ENCODE assay signal across 14 mouse cellular contexts in genomic region chr8:113581704-113582103, GRCm38 (mm10). TPM values are rescaled to one million over a fixed set of nuclear protein-coding genes. Genes with fewer than 3 reads are reported as not detected.
DNase-seq lines count a peak whose midpoint lies in the region; ATAC-seq and TF ChIP-seq lines count a peak whose summit lies in the region.
"Had no signal": no experiment of that assay in that cellular context is flagged by ENCODE, and none has a peak within 500 bp of the region (broad histone marks: within the 10 kb centered on the region; RNA-seq: fewer than 3 reads in every experiment).

No protein-coding gene starts in this region.

- no peak for DNase-seq in heart, embryonic 10.5 days (ENCODE audit: low spot score)
- DNase-seq in lung, embryonic 14.5 days = no peak
- no peak for DNase-seq in lung, postnatal 25 days (ENCODE audit: low spot score)
- DNase-seq in brain, embryonic 14.5 days (ENCODE audit: low read depth) = peak; percentile 6
- no peak for DNase-seq in spleen, postnatal 14 days (ENCODE audit: low spot score in 2 of 2)
- no peak for DNase-seq in liver, postnatal 0 days
- DNase-seq: adrenal gland, postnatal 10 days; heart, postnatal 36 days; right cerebral cortex, postnatal 25 days; thymus, postnatal 36 days had no signal

- no peaks in the 10 kb centered on the region for H3K36me3 ChIP-seq in heart, embryonic 11.5 days (ENCODE audit: control insufficient read depth, insufficient read depth, low read length)
- no peaks in the 10 kb centered on the region for H3K36me3 ChIP-seq in heart, embryonic 10.5 days
- no peaks in the 10 kb centered on the region for H3K36me3 ChIP-seq in lung, embryonic 14.5 days (ENCODE audit: insufficient read depth)
- no peaks in the 10 kb centered on the region for H3K36me3 ChIP-seq in embryonic facial prominence, embryonic 12.5 days
- no peaks in the 10 kb centered on the region for H3K36me3 ChIP-seq in liver, postnatal 0 days (replicated peaks; ENCODE audit: insufficient read depth, low read length)
- H3K36me3 ChIP-seq: liver, embryonic 15.5 days had no signal

- WGBS in heart, embryonic 11.5 days (ENCODE audit: insufficient replicate concordance) = 28% methylated on average over 12 of the region's 12 CpGs
- 27% methylated on average over 12 of the region's 12 CpGs for WGBS in heart, embryonic 10.5 days
- WGBS in lung, embryonic 14.5 days = 13% methylated on average over 12 of the region's 12 CpGs
- WGBS in embryonic facial prominence, embryonic 12.5 days = 12% methylated on average over 12 of the region's 12 CpGs
- 46% methylated on average over 12 of the region's 12 CpGs for WGBS in liver, postnatal 0 days (ENCODE audit: insufficient replicate concordance)

- H3K9me3 ChIP-seq in heart, embryonic 11.5 days (replicated peaks; ENCODE audit: control insufficient read depth, low read length) = no peaks in the 10 kb centered on the region
- H3K9me3 ChIP-seq in heart, embryonic 10.5 days = no peaks in the 10 kb centered on the region
- no peaks in the 10 kb centered on the region for H3K9me3 ChIP-seq in lung, embryonic 14.5 days (ENCODE audit: low read depth, low read length)
- H3K9me3 ChIP-seq in embryonic facial prominence, embryonic 12.5 days = no peaks in the 10 kb centered on the region
- H3K9me3 ChIP-seq in liver, postnatal 0 days (ENCODE audit: low read length) = no peaks in the 10 kb centered on the region
- H3K9me3 ChIP-seq: liver, embryonic 15.5 days had no signal

- H3K4me2 ChIP-seq in heart, embryonic 11.5 days = peak overlapping the region; percentile 14; the same call in 1 of the 2 replicates
- no peak overlapping the region for H3K4me2 ChIP-seq in lung, embryonic 14.5 days
- H3K4me2 ChIP-seq in embryonic facial prominence, embryonic 12.5 days (replicated peaks) = 0 out of 2 replicates have a peak overlapping the region, but pooled peaks have one; percentile 7
- no peak overlapping the region for H3K4me2 ChIP-seq in liver, postnatal 0 days (ENCODE audit: low read depth, low read length)
- H3K4me2 ChIP-seq: liver, embryonic 15.5 days had no signal

- H3K27me3 ChIP-seq in heart, embryonic 11.5 days (ENCODE audit: control insufficient read depth, insufficient read depth, low read length) = no peaks in the 10 kb centered on the region
- no peaks in the 10 kb centered on the region for H3K27me3 ChIP-seq in heart, embryonic 10.5 days (ENCODE audit: insufficient read depth, poor library complexity, severe bottlenecking)
- no peaks in the 10 kb centered on the region for H3K27me3 ChIP-seq in lung, embryonic 14.5 days (ENCODE audit: insufficient read depth, low read length)
- H3K27me3 ChIP-seq in embryonic facial prominence, embryonic 12.5 days = no peaks in the 10 kb centered on the region
- H3K27me3 ChIP-seq in liver, postnatal 0 days (ENCODE audit: insufficient read depth, low read length) = no peaks in the 10 kb centered on the region
- H3K27me3 ChIP-seq: liver, embryonic 15.5 days had no signal

- H3K9ac ChIP-seq in heart, embryonic 11.5 days (ENCODE audit: low read depth, low read length) = no peak overlapping the region
- no peak overlapping the region for H3K9ac ChIP-seq in lung, embryonic 14.5 days
- H3K9ac ChIP-seq in embryonic facial prominence, embryonic 12.5 days = no peak overlapping the region
- no peak overlapping the region for H3K9ac ChIP-seq in liver, postnatal 0 days (replicated peaks)
- H3K9ac ChIP-seq: liver, embryonic 15.5 days had no signal

- TF ChIP-seq POLR2A in brain, embryonic 14.5 days (IDR thresholded peaks at IDR 0.05; ENCODE audit: borderline replicate concordance, extremely low read depth, insufficient read depth, insufficient read length, poor library complexity, severe bottlenecking) = no peak

- TF ChIP-seq EP300 in liver, postnatal 0 days (IDR thresholded peaks at IDR 0.05; ENCODE audit: low read depth) = no peak

- no peak for ATAC-seq in heart, embryonic 11.5 days (replicated peaks; ENCODE audit: insufficient number of reproducible peaks, low FRiP score, low TSS enrichment)
- ATAC-seq in lung, embryonic 14.5 days (ENCODE audit: insufficient read depth) = peak; percentile 42; the same call in 1 of the 2 replicates
- ATAC-seq in embryonic facial prominence, embryonic 12.5 days (ENCODE audit: insufficient number of reproducible peaks, insufficient read depth, low FRiP score, low TSS enrichment) = no peak
- no peak for ATAC-seq in liver, postnatal 0 days

- peaks cover 7% of the 10 kb centered on the region; the same call in 1 of the 2 replicates for H3K4me1 ChIP-seq in heart, embryonic 11.5 days (ENCODE audit: control insufficient read depth, insufficient read depth, low read length)
- H3K4me1 ChIP-seq in heart, embryonic 10.5 days = peaks cover 12% of the 10 kb centered on the region
- H3K4me1 ChIP-seq in lung, embryonic 14.5 days (ENCODE audit: insufficient read depth) = no peaks in the 10 kb centered on the region
- H3K4me1 ChIP-seq in embryonic facial prominence, embryonic 12.5 days = peaks cover 12% of the 10 kb centered on the region
- no peaks in the 10 kb centered on the region for H3K4me1 ChIP-seq in liver, postnatal 0 days (ENCODE audit: insufficient read depth)
- H3K4me1 ChIP-seq: liver, embryonic 15.5 days had no signal

- H3K4me3 ChIP-seq in heart, embryonic 11.5 days (ENCODE audit: low read depth, low read length) = no peak overlapping the region
- no peak overlapping the region for H3K4me3 ChIP-seq in heart, embryonic 10.5 days
- no peak overlapping the region for H3K4me3 ChIP-seq in lung, embryonic 14.5 days (ENCODE audit: low read depth, low read length)
- H3K4me3 ChIP-seq in embryonic facial prominence, embryonic 12.5 days = no peak overlapping the region
- no peak overlapping the region for H3K4me3 ChIP-seq in liver, postnatal 0 days (ENCODE audit: low read depth, low read length)
- H3K4me3 ChIP-seq: liver, embryonic 15.5 days had no signal

- no peak for TF ChIP-seq CTCF in lung, embryonic 14.5 days (IDR thresholded peaks at IDR 0.05; ENCODE audit: low read depth)
- no peak for TF ChIP-seq CTCF in brain, embryonic 14.5 days (IDR thresholded peaks at IDR 0.05; ENCODE audit: borderline replicate concordance, extremely low read depth, insufficient read depth, insufficient read length)
- no peak for TF ChIP-seq CTCF in liver, postnatal 0 days (IDR thresholded peaks at IDR 0.05; ENCODE audit: low read depth)

- no peak overlapping the region for H3K27ac ChIP-seq in heart, embryonic 11.5 days (ENCODE audit: low read depth, low read length)
- no peak overlapping the region for H3K27ac ChIP-seq in heart, embryonic 10.5 days
- H3K27ac ChIP-seq in lung, embryonic 14.5 days (ENCODE audit: low read depth) = no peak overlapping the region
- no peak overlapping the region for H3K27ac ChIP-seq in embryonic facial prominence, embryonic 12.5 days
- no peak overlapping the region for H3K27ac ChIP-seq in liver, postnatal 0 days (ENCODE audit: low read depth)
- H3K27ac ChIP-seq: layer of hippocampus, adult 2 months; liver, embryonic 15.5 days had no signal

RNA-seq across cellular contexts. Expression of gene Mon1b, which starts 53.7 kb away (rescaled TPM):
- polyA plus RNA-seq in heart, embryonic 11.5 days (2014; fragmentation: Nextera tagmentation; extraction: Ambion mirVana) = 4.4 and 5.9 TPM in 2 replicates
- polyA plus RNA-seq in heart, embryonic 10.5 days (2016; fragmentation: Nextera tagmentation; extraction: Ambion mirVana) = 6.6 and 6.8 TPM in 2 replicates
- polyA plus RNA-seq in lung, embryonic 14.5 days (2014; fragmentation: Nextera tagmentation; extraction: Ambion mirVana) = 9.8 and 10.5 TPM in 2 replicates
- 5.2 and 11.0 TPM in 2 replicates for polyA plus RNA-seq in brain, embryonic 14.5 days (2012; rRNA removed)
- 6.6 and 7.0 TPM in 2 replicates for polyA plus RNA-seq in embryonic facial prominence, embryonic 12.5 days (2016; fragmentation: Nextera tagmentation; extraction: Ambion mirVana)
- 1.4 and 1.6 TPM in 2 replicates for polyA plus RNA-seq in liver, postnatal 0 days (2015; fragmentation: Nextera tagmentation; extraction: Ambion mirVana)

Comparison
In these comparisons a context has a peak if more than half of its experiments do, and no peak if none do; other contexts are left out.
1. H3K4me2 ChIP-seq: peak in heart, embryonic 11.5 days (single experiment) and embryonic facial prominence, embryonic 12.5 days (single experiment); none in lung, embryonic 14.5 days (single experiment) and liver, postnatal 0 days (single experiment).